Mouse (Mus musculus) limb, embryonic 14.5 days (tissue): ENCODE measurements around the gene Msi2. TPM values are rescaled to one million over a fixed set of nuclear protein-coding genes. Genes with fewer than 3 reads are reported as not detected.

Experiments used
- ATAC-seq: fragments of 200-750 bp; cut with Nextera tagmentation; 2 replicates; pipeline ENCODE4 v1.8.0; 2017; ENCODE audit warnings: low read depth, moderate number of reproducible peaks, moderate TSS enrichment; ENCODE audit not compliant: low FRiP score
- DNase-seq: peaks from one replicate; pipeline ENCODE4 v3.0.0-alpha.2; 2015; ENCODE audit warnings: low spot score
- H3K27ac ChIP-seq: fragments of 300-500 bp; sonication (generic); replicated peaks from 2 replicates; pipeline ENCODE4 v1.5.1; 2014; ENCODE audit warnings: low read depth, mild to moderate bottlenecking, low read length, moderate library complexity, mixed read lengths
- H3K27me3 ChIP-seq: fragments of 300-500 bp; sonication (generic); 2 replicates; pipeline ENCODE4 v1.6.1; 2014; ENCODE audit warnings: low read length, mixed read lengths; ENCODE audit not compliant: control insufficient read depth, insufficient read depth
- H3K36me3 ChIP-seq: fragments of 300-500 bp; sonication (generic); 2 replicates; pipeline ENCODE4 v1.6.1; 2014; ENCODE audit warnings: mild to moderate bottlenecking, low read length, moderate library complexity, mixed read lengths; ENCODE audit not compliant: control insufficient read depth, insufficient read depth
- H3K4me1 ChIP-seq: fragments of 300-500 bp; sonication (generic); 2 replicates; pipeline ENCODE4 v1.6.1; 2014; ENCODE audit warnings: antibody characterized with exemption, low read length, mixed read lengths; ENCODE audit not compliant: control insufficient read depth, insufficient read depth
- H3K4me2 ChIP-seq: fragments of 300-500 bp; sonication (generic); replicated peaks from 2 replicates; pipeline ENCODE4 v1.6.1; 2014; ENCODE audit warnings: low read depth, mild to moderate bottlenecking, low read length, moderate library complexity; ENCODE audit not compliant: severe bottlenecking
- H3K4me3 ChIP-seq: fragments of 300-500 bp; sonication (generic); replicated peaks from 2 replicates; pipeline ENCODE4 v1.5.1; 2014; ENCODE audit warnings: low read length
- H3K9ac ChIP-seq: fragments of 300-500 bp; sonication (generic); 2 replicates; pipeline ENCODE4 v1.6.1; 2014; ENCODE audit warnings: mild to moderate bottlenecking, low read depth, low read length, moderate library complexity; ENCODE audit not compliant: severe bottlenecking
- H3K9me3 ChIP-seq: fragments of 300-500 bp; sonication (generic); 2 replicates; pipeline ENCODE4 v1.6.1; 2016; ENCODE audit warnings: low read length; ENCODE audit not compliant: control insufficient read depth
- POLR2A ChIP-seq: fragments of 200-500 bp; IDR thresholded peaks from 2 replicates; pipeline ENCODE4 v1.8.0; 2012; ENCODE audit warnings: inconsistent platforms, mild to moderate bottlenecking, moderate library complexity, borderline replicate concordance; ENCODE audit not compliant: insufficient read depth, insufficient read length; ENCODE audit errors: extremely low read depth
- WGBS: fragments of 180-500 bp; shearing (Covaris S2); extraction: QIAGEN DNeasy Blood & Tissue Kit; methylation state at CpG from one replicate; pipeline ENCODE4 v1.1.7; 2014; 5-methylcytosine and 5-hydroxymethylcytosine counted together
- polyA plus RNA-seq, 2 experiments: library from polyadenylated mRNA; depleted of rRNA in 1 of 2; stranded (reverse) in 1 of 2; unstranded in 1 of 2; fragments of >200 nt; fragmentation: Nextera tagmentation in 1 of 2; extraction: Ambion mirVana in 1 of 2; gene quantifications; 2 replicates each; pipeline versions ENCODE4 v1.2.1 to v1.2.3; 2012 to 2014

Gene Msi2
- polyA plus RNA-seq, 2 experiments, result 13.9 to 36.5 TPM

DNA sequence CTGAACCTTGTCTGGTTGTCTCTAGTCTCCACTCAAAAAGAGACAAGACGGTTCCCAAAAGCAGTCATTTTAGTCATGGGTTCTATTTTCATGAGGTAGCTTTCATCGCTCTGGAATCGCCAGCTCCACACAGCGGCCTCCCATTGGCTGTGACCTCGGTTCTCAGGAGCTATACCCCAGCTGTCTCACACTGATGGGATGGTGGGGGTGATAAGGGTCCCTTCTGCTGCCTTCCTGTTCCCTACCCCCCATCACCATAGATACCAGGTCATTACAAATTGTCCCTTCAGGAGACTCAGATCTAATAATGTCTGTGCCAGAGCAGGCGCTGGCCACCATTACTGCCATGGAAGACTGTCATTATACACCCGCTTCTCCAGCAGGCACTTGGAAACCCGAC lies 255.5 kb downstream of the Msi2 start:
- H3K27me3 ChIP-seq, result no peaks in the 10 kb centered on the region
- ATAC-seq (no peak), DNase-seq (no peak)
- H3K36me3 ChIP-seq, result no peaks in the 10 kb centered on the region
- H3K9ac ChIP-seq, result no peak overlapping the region
- H3K27ac ChIP-seq, result no peak overlapping the region
- 84% methylated on average over 8 of the region's 8 CpGs for WGBS
- no peaks in the 10 kb centered on the region for H3K9me3 ChIP-seq
- H3K4me2 ChIP-seq, result no peak overlapping the region
- no peak overlapping the region for H3K4me3 ChIP-seq
- no peak for TF ChIP-seq POLR2A
- peaks cover 16% of the 10 kb centered on the region; the same call in 1 of the 2 replicates for H3K4me1 ChIP-seq

DNA sequence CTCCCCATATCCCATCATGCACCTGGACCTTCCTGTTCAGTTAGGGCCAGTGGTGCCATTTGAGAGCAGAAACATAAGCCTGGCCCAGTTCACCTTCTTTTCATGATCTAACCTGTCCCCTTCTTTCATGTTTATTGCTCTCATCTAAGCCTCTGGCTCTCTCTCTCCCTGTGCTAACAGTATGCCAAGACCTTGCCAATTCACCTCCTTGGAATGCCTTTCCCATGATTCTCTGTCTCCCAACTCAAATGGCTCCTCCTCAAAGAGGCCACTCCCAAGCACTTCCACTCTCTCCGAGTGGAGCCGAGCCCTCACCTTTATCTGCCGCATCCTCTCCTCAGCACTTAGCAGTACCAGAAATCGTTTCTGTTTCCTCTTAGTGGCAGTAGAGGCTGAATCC lies 256.7 kb downstream of the Msi2 start:
- Histone ChIP-seq H3K36me3 (no peaks in the 10 kb centered on the region), H3K27ac (no peak overlapping the region), H3K4me1 (peaks cover 14% of the 10 kb centered on the region; the same call in 1 of the 2 replicates), H3K9me3 (no peaks in the 10 kb centered on the region), H3K4me3 (no peak overlapping the region), H3K4me2 (no peak overlapping the region), H3K27me3 (no peaks in the 10 kb centered on the region), H3K9ac (no peak overlapping the region)
- 88% methylated on average over 4 of the region's 4 CpGs for WGBS
- ATAC-seq (no peak), DNase-seq (no peak)
- TF ChIP-seq POLR2A, result no peak

DNA sequence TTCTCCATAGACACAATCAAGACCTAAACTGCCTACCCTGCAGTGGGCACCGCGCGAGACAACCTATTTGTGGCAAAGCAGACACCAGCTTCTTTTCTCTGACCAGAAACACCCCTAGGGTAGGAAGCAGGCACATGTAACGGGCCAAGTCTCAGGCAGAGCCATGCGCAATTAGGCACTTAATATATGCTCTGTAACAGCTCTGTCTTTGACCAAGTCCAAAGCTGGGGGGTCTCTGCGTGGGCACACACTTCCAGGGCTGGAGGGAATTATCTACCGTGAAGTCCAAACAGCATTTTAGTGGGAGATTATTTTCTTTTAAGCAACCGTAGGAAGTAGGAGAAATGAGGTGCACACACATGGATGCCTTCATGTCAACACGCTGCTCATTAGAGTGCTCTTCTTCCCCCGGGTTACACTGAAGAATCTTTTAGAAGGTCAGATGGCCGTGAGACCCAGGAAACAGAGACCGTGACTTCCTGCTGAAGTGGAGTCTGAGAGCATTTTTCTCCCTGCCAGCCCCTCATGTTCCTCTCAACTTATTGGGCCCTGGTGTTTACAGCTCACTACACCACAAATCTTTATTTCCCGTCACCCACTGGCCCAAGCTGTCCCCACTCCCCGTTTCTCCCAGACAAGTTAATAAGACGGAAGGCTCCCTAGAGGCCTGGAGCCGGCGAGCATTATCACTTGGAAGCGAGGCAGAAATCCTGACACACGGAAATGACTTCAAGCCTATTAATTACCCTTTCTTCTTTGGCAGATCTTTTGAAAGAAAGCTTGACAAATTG lies 258.2 kb downstream of the Msi2 start:
- TF ChIP-seq POLR2A, result no peak
- ATAC-seq, result no peak
- H3K9ac ChIP-seq, result no peak overlapping the region
- 31% methylated on average over 19 of the region's 19 CpGs for whole genome bisulfite sequencing
- no peaks in the 10 kb centered on the region for H3K36me3 ChIP-seq
- no peaks in the 10 kb centered on the region for H3K27me3 ChIP-seq
- H3K4me1 ChIP-seq, result peaks cover 12% of the 10 kb centered on the region; the same call in 1 of the 2 replicates
- H3K4me3 ChIP-seq, result no peak overlapping the region
- no peaks in the 10 kb centered on the region for H3K9me3 ChIP-seq
- no peak overlapping the region for H3K27ac ChIP-seq
- H3K4me2 ChIP-seq, result no peak overlapping the region
- no peak for DNase-seq

DNA sequence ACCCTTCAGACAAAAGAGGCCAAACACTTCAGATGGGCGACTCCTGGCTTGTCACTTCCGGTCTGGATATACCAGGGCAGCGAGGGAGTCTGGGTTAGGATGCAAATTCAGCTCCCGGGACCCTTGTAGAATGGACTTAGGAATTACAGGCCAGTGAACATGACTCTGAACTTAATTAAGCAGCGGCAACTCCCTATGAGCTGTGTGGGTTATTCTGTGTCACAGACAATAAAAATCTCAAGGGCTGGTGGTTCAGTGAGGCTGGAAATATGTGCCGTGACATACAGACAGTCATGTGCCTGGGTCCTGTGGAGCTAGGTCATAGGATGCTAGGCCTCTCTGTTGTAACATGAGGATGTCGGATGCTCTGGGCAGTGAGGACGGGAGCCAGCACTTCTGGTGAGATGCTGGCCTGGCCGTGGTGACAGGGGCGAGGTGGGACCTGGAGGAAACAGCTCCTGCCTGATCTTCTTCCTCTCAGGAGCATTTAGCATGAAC lies 261.0 kb downstream of the Msi2 start:
- no peaks in the 10 kb centered on the region for H3K36me3 ChIP-seq
- H3K4me1 ChIP-seq, result peaks cover 12% of the 10 kb centered on the region
- ATAC-seq, result no peak
- no peak overlapping the region for H3K4me2 ChIP-seq
- no peaks in the 10 kb centered on the region for H3K27me3 ChIP-seq
- H3K9me3 ChIP-seq, result no peaks in the 10 kb centered on the region
- no peak for DNase-seq
- H3K4me3 ChIP-seq, result no peak overlapping the region
- H3K27ac ChIP-seq, result no peak overlapping the region
- H3K9ac ChIP-seq, result no peak overlapping the region
- WGBS, result 54% methylated on average over 10 of the region's 10 CpGs
- TF ChIP-seq POLR2A, result no peak

DNA sequence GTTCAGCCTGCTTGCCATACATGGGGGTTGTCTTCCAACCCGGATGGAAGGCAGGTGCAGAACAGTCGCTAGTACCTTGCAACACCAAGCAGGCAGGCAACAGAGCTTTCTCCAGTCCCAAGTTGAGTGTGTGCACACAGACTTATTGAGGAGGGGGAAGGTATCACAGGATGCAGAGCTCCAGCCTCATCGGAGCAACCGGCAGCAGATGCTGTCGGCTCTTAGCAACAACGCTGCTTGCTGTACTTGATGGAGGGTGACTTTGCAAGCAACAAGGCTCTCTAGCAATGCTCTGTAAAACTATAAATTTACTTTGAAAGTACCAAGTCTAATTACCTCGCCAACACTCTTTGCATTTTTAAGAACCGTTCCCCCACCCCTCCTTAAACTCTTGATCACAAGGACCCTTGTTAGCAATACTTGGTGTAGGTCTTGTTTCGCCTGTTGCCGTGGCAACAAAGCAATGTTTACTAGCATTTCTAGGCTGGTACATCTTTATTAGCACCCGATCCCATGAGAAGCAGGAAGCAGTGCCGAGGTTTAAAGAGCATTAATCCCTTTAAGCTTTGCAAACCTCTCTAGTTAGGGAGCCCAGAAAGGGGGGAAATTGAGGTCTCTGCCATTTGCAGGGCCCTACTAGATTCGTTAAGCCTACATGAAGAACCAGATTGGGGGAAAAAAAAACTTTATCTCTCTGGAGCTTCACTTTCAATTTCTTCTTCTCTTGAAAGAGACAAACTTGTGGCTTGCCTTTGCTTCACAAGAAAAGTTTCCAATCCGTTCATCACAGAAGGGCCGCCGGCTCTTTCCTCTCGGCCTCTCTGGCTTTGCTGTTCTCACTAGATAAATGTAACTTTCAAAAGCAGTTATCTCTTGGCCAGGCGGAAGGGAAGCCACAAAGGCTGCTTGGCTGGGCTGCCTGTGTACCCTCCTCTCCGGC lies 263.2 kb downstream of the Msi2 start:
- no peaks in the 10 kb centered on the region for H3K36me3 ChIP-seq
- WGBS, result 33% methylated on average over 19 of the region's 19 CpGs

More for the DNA sequence above, 263.2 kb downstream of the Msi2 start:
- TF ChIP-seq POLR2A, result no peak
- no peak overlapping the region for H3K4me2 ChIP-seq
- peak; percentile 42 for DNase-seq
- peaks cover 4% of the 10 kb centered on the region for H3K4me1 ChIP-seq
- no peaks in the 10 kb centered on the region for H3K9me3 ChIP-seq
- H3K27ac ChIP-seq, result no peak overlapping the region
- H3K27me3 ChIP-seq, result no peaks in the 10 kb centered on the region
- no peak overlapping the region for H3K9ac ChIP-seq
- H3K4me3 ChIP-seq, result no peak overlapping the region
- peak; percentile 57; the same call in 1 of the 2 replicates for ATAC-seq
